Mouse (Mus musculus) lung, embryonic 14.5 days (tissue): Measurements from ENCODE around the gene Phb. TPM values are rescaled to one million over a fixed set of nuclear protein-coding genes. Genes with fewer than 3 reads are reported as not detected.
"Not testable (repeated sequence)": the region's sequence is repeated elsewhere in the genome, so short reads cannot be mapped to it uniquely, and the experiment has no call there.

Experiments
- ATAC-seq: fragments of 200-750 bp; cut with Nextera tagmentation; 2 replicates; pipeline ENCODE4 v1.8.0; 2017; ENCODE audit warnings: mild to moderate bottlenecking, moderate TSS enrichment, moderate library complexity; ENCODE audit not compliant: insufficient read depth
- DNase-seq: peaks from one replicate; pipeline ENCODE4 v3.0.0-alpha.2; 2015
- H3K27ac ChIP-seq: fragments of 300-500 bp; sonication (generic); 2 replicates; pipeline ENCODE4 v1.5.1; 2014; ENCODE audit warnings: low read depth, mild to moderate bottlenecking, moderate library complexity
- H3K27me3 ChIP-seq: fragments of 300-500 bp; sonication (generic); 2 replicates; pipeline ENCODE4 v1.6.1; 2014; ENCODE audit warnings: low read length, control low read depth; ENCODE audit not compliant: insufficient read depth
- H3K36me3 ChIP-seq: fragments of 300-500 bp; sonication (generic); 2 replicates; pipeline ENCODE4 v1.6.1; 2014; ENCODE audit warnings: control low read depth; ENCODE audit not compliant: insufficient read depth
- H3K4me1 ChIP-seq: fragments of 300-500 bp; sonication (generic); 2 replicates; pipeline ENCODE4 v1.6.1; 2014; ENCODE audit warnings: antibody characterized with exemption, control low read depth; ENCODE audit not compliant: insufficient read depth
- H3K4me2 ChIP-seq: fragments of 300-500 bp; sonication (generic); 2 replicates; pipeline ENCODE4 v1.6.1; 2014; ENCODE audit warnings: mild to moderate bottlenecking
- H3K4me3 ChIP-seq: fragments of 300-500 bp; sonication (generic); 2 replicates; pipeline ENCODE4 v1.5.1; 2014; ENCODE audit warnings: low read depth, low read length
- H3K9ac ChIP-seq: fragments of 300-500 bp; sonication (generic); 2 replicates; pipeline ENCODE4 v1.6.1; 2014
- H3K9me3 ChIP-seq: fragments of 300-500 bp; sonication (generic); 2 replicates; pipeline ENCODE4 v1.6.1; 2016; ENCODE audit warnings: low read depth, low read length, control low read depth
- CTCF ChIP-seq: IDR thresholded peaks from 2 replicates; pipeline ENCODE4 v1.5.1; 2016; ENCODE audit warnings: antibody characterized with exemption, low read depth
- WGBS: fragments of 180-500 bp; shearing (Covaris S2); extraction: QIAGEN DNeasy Blood & Tissue Kit; methylation state at CpG from one replicate; pipeline ENCODE4 v1.1.7; 2014; 5-methylcytosine and 5-hydroxymethylcytosine counted together
- polyA plus RNA-seq: library from polyadenylated mRNA; unstranded; fragments of >200 nt; fragmentation: Nextera tagmentation; extraction: Ambion mirVana; gene quantifications from 2 replicates; pipeline ENCODE4 v1.2.1, GENCODE M21; 2014

The Phb gene
- polyA plus RNA-seq, 1 experiment from 2014 or later: 252 TPM

GRCm38 (mm10) chr11:95649560-95649959, 17.2 kb upstream of the Phb start:
- peaks cover 12% of the 10 kb centered on the region for H3K27me3 ChIP-seq
- no peak overlapping the region for H3K9ac ChIP-seq
- no peaks in the 10 kb centered on the region for H3K9me3 ChIP-seq
- DNase-seq (no peak), ATAC-seq (no peak)
- no peak overlapping the region for H3K4me2 ChIP-seq
- H3K4me3 ChIP-seq: no peak overlapping the region
- TF ChIP-seq CTCF: no peak
- H3K4me1 ChIP-seq: peaks cover 4% of the 10 kb centered on the region; the same call in 1 of the 2 replicates
- no peaks in the 10 kb centered on the region for H3K36me3 ChIP-seq
- H3K27ac ChIP-seq: no peak overlapping the region
- whole genome bisulfite sequencing: 37% methylated on average over 7 of the region's 7 CpGs

- no peak for DNase-seq
Measured at GRCm38 (mm10) chr11:95650001-95650400, 16.8 kb upstream of the Phb start.

GRCm38 (mm10) chr11:95650981-95651380, 15.8 kb upstream of the Phb start:
- no peaks in the 10 kb centered on the region for H3K4me1 ChIP-seq
- no peak for DNase-seq

More at GRCm38 (mm10) chr11:95650001-95650400, 16.8 kb upstream of the Phb start:
- no peaks in the 10 kb centered on the region for H3K9me3 ChIP-seq
- H3K9ac ChIP-seq: no peak overlapping the region
- no peaks in the 10 kb centered on the region for H3K36me3 ChIP-seq
- no peak for TF ChIP-seq CTCF
- H3K27ac ChIP-seq: no peak overlapping the region
- WGBS: 24% methylated on average over 2 of the region's 2 CpGs
- H3K4me2 ChIP-seq: no peak overlapping the region
- ATAC-seq: no peak
- no peak overlapping the region for H3K4me3 ChIP-seq
- peaks cover 8% of the 10 kb centered on the region for H3K27me3 ChIP-seq
- peaks cover 4% of the 10 kb centered on the region; the same call in 1 of the 2 replicates for H3K4me1 ChIP-seq

GRCm38 (mm10) chr11:95657449-95657848, 9.3 kb upstream of the Phb start:
- H3K4me2 ChIP-seq: no peak overlapping the region
- no peak overlapping the region for H3K9ac ChIP-seq
- no peak overlapping the region for H3K4me3 ChIP-seq
- ATAC-seq (no peak), DNase-seq (no peak)
- TF ChIP-seq CTCF: no peak
- H3K36me3 ChIP-seq: no peaks in the 10 kb centered on the region
- WGBS: 64% methylated on average over 4 of the region's 4 CpGs
- no peaks in the 10 kb centered on the region for H3K27me3 ChIP-seq
- no peaks in the 10 kb centered on the region for H3K4me1 ChIP-seq
- H3K27ac ChIP-seq: no peak overlapping the region
- H3K9me3 ChIP-seq: no peaks in the 10 kb centered on the region

More at GRCm38 (mm10) chr11:95650981-95651380, 15.8 kb upstream of the Phb start:
- Histone ChIP-seq H3K9me3 (no peaks in the 10 kb centered on the region), H3K27me3 (no peaks in the 10 kb centered on the region), H3K36me3 (no peaks in the 10 kb centered on the region), H3K27ac (no peak overlapping the region), H3K9ac (no peak overlapping the region), H3K4me2 (no peak overlapping the region), H3K4me3 (no peak overlapping the region)
- no peak for ATAC-seq
- no peak for TF ChIP-seq CTCF
- 50% methylated on average over 9 of the region's 9 CpGs for WGBS

- Histone ChIP-seq H3K4me3 (peak overlapping the region; percentile 77), H3K36me3 (peaks cover 42% of the 10 kb centered on the region), H3K9ac (peak overlapping the region; percentile 69), H3K4me2 (peak overlapping the region; percentile 81), H3K27me3 (no peaks in the 10 kb centered on the region), H3K9me3 (no peaks in the 10 kb centered on the region), H3K4me1 (peaks cover 3% of the 10 kb centered on the region; the same call in 1 of the 2 replicates), H3K27ac (peak overlapping the region; percentile 58)
- DNase-seq (no peak), ATAC-seq (peak; percentile 44)
- WGBS: 1% methylated on average over 11 of the region's 11 CpGs
- no peak for TF ChIP-seq CTCF
Measured at GRCm38 (mm10) chr11:95667177-95667576, 420 bp downstream of the Phb start.

GRCm38 (mm10) chr11:95668086-95668485, 1.3 kb downstream of the Phb start:
- H3K27ac ChIP-seq, H3K27me3 ChIP-seq, H3K9me3 ChIP-seq, ATAC-seq, H3K9ac ChIP-seq, H3K4me1 ChIP-seq, DNase-seq: not testable (repeated sequence)
- Histone ChIP-seq H3K4me3 (peak overlapping the region; percentile 77; the same call in 1 of the 2 replicates), H3K36me3 (peaks cover 48% of the 10 kb centered on the region), H3K4me2 (peak overlapping the region; percentile 81)
- 84% methylated on average over 7 of the region's 7 CpGs for WGBS
- peak; percentile 25; the same call in 1 of the 2 replicates for TF ChIP-seq CTCF

GRCm38 (mm10) chr11:95675498-95675897, 8.7 kb downstream of the Phb start:
- H3K4me3 ChIP-seq: no peak overlapping the region
- ATAC-seq: no peak
- H3K27ac ChIP-seq: 0 out of 2 replicates have a peak overlapping the region, but pooled peaks have one; percentile 48
- 92% methylated on average over 14 of the region's 14 CpGs for WGBS
- no peak overlapping the region for H3K4me2 ChIP-seq
- H3K27me3 ChIP-seq: no peaks in the 10 kb centered on the region
- peaks cover 90% of the 10 kb centered on the region for H3K36me3 ChIP-seq
- H3K4me1 ChIP-seq: no peaks in the 10 kb centered on the region
- H3K9ac ChIP-seq: no peak overlapping the region
- H3K9me3 ChIP-seq: no peaks in the 10 kb centered on the region
- no peak for TF ChIP-seq CTCF
- DNase-seq: no peak
